Mouse (Mus musculus): ENCODE data around the gene Hoxb5. TPM values are rescaled to one million over a fixed set of nuclear protein-coding genes. Genes with fewer than 3 reads are reported as not detected.

Hoxb5 gene
- polyA plus RNA-seq, 1 experiment from 2014 or later = 0.67 TPM

GRCm38 (mm10) chr11:96260310-96260970, 42.7 kb upstream of the Hoxb5 start:
- no peak overlapping the region for H3K4me3 ChIP-seq (ENCODE audit: low read depth, low read length)
- no peaks in the 10 kb centered on the region for H3K9me3 ChIP-seq (replicated peaks; ENCODE audit: control insufficient read depth, low read length)
- no peaks in the 10 kb centered on the region for H3K36me3 ChIP-seq (replicated peaks; ENCODE audit: control insufficient read depth, insufficient read depth, low read depth, low read length)
- H3K9ac ChIP-seq (replicated peaks; ENCODE audit: low read length) = no peak overlapping the region
- ATAC-seq (replicated peaks; ENCODE audit: insufficient number of reproducible peaks, low FRiP score, low TSS enrichment, low read depth) (no peak), DNase-seq (ENCODE audit: low spot score) (peak; percentile 10)
- H3K4me2 ChIP-seq (ENCODE audit: low read depth, low read length) = no peak overlapping the region
- under 1% methylated on average over 23 of the region's 23 CpGs for WGBS
- H3K27me3 ChIP-seq (ENCODE audit: control insufficient read depth, insufficient read depth, low read length) = peaks cover 99% of the 10 kb centered on the region
- no peak overlapping the region for H3K27ac ChIP-seq (replicated peaks; ENCODE audit: low read depth, low read length)
- H3K4me1 ChIP-seq (ENCODE audit: control insufficient read depth, insufficient read depth, low read length) = no peaks in the 10 kb centered on the region

GRCm38 (mm10) chr11:96261323-96261890, 41.7 kb upstream of the Hoxb5 start:
- Histone ChIP-seq H3K27me3 (ENCODE audit: control insufficient read depth, insufficient read depth, low read length) (peaks cover 99% of the 10 kb centered on the region), H3K4me2 (ENCODE audit: low read depth, low read length) (no peak overlapping the region), H3K9ac (replicated peaks; ENCODE audit: low read length) (no peak overlapping the region), H3K4me3 (ENCODE audit: low read depth, low read length) (no peak overlapping the region), H3K27ac (replicated peaks; ENCODE audit: low read depth, low read length) (no peak overlapping the region), H3K36me3 (replicated peaks; ENCODE audit: control insufficient read depth, insufficient read depth, low read depth, low read length) (no peaks in the 10 kb centered on the region), H3K4me1 (ENCODE audit: control insufficient read depth, insufficient read depth, low read length) (no peaks in the 10 kb centered on the region), H3K9me3 (replicated peaks; ENCODE audit: control insufficient read depth, low read length) (no peaks in the 10 kb centered on the region)
- DNase-seq (ENCODE audit: low spot score) (peak; percentile 79), ATAC-seq (replicated peaks; ENCODE audit: insufficient number of reproducible peaks, low FRiP score, low TSS enrichment, low read depth) (no peak)
- 2% methylated on average over 24 of the region's 24 CpGs for WGBS

- DNase-seq (ENCODE audit: low spot score) (no peak), ATAC-seq (replicated peaks; ENCODE audit: insufficient number of reproducible peaks, low FRiP score, low TSS enrichment, low read depth) (no peak)
- Histone ChIP-seq H3K4me1 (ENCODE audit: control insufficient read depth, insufficient read depth, low read length) (no peaks in the 10 kb centered on the region), H3K9me3 (replicated peaks; ENCODE audit: control insufficient read depth, low read length) (no peaks in the 10 kb centered on the region), H3K4me3 (ENCODE audit: low read depth, low read length) (no peak overlapping the region), H3K27ac (replicated peaks; ENCODE audit: low read depth, low read length) (no peak overlapping the region), H3K4me2 (ENCODE audit: low read depth, low read length) (no peak overlapping the region), H3K9ac (replicated peaks; ENCODE audit: low read length) (no peak overlapping the region), H3K36me3 (replicated peaks; ENCODE audit: control insufficient read depth, insufficient read depth, low read depth, low read length) (no peaks in the 10 kb centered on the region), H3K27me3 (ENCODE audit: control insufficient read depth, insufficient read depth, low read length) (peaks cover 99% of the 10 kb centered on the region)
- 5% methylated on average over 6 of the region's 6 CpGs for WGBS
Measured at GRCm38 (mm10) chr11:96262262-96262830, 40.8 kb upstream of the Hoxb5 start.

DNA sequence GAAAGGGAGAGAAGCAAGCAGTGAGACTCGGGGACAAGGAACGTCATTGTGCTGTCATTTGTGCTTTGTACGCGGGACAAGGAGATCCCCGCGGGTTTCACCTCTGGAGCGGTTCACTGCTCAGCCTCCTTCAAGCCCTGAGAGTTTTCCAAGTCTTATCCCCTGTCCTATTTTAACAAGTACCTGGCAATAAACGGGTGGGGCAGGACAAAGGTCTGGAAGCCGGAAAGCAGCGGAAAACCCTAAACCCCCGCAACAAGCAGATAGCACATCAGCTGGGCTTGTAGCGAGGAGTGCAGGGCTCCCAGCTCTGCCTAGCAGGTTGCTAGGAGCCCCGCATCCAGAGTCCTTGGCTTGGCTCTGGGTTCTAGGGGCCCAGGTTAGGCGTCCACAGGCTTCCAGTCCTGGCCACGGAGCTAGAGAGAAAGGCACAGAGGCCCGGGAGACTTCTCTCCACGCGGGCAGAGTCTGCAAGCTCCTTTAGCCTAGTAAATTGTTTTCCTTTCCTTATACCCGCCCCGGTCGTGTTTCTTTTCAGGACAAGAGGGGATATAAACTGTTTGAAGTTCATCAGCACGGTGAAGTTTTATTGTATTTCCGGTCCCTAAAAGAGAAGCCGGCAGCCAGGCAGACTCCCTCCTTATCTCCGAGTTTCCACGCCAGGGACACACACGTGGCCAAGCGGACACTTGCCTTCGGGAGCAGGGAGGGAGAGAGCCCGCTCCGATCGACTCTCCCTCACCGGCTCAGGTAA, 39.3 kb upstream of the Hoxb5 start:
- Histone ChIP-seq H3K9me3 (replicated peaks; ENCODE audit: control insufficient read depth, low read length) (no peaks in the 10 kb centered on the region), H3K4me1 (ENCODE audit: control insufficient read depth, insufficient read depth, low read length) (no peaks in the 10 kb centered on the region), H3K4me2 (ENCODE audit: low read depth, low read length) (no peak overlapping the region), H3K27ac (replicated peaks; ENCODE audit: low read depth, low read length) (no peak overlapping the region), H3K27me3 (ENCODE audit: control insufficient read depth, insufficient read depth, low read length) (peaks cover 96% of the 10 kb centered on the region), H3K36me3 (replicated peaks; ENCODE audit: control insufficient read depth, insufficient read depth, low read depth, low read length) (no peaks in the 10 kb centered on the region), H3K4me3 (ENCODE audit: low read depth, low read length) (no peak overlapping the region), H3K9ac (replicated peaks; ENCODE audit: low read length) (no peak overlapping the region)
- 1% methylated on average over 33 of the region's 33 CpGs for WGBS
- no peak for ATAC-seq (replicated peaks; ENCODE audit: insufficient number of reproducible peaks, low FRiP score, low TSS enrichment, low read depth)
- DNase-seq (ENCODE audit: low spot score) = no peak

DNA sequence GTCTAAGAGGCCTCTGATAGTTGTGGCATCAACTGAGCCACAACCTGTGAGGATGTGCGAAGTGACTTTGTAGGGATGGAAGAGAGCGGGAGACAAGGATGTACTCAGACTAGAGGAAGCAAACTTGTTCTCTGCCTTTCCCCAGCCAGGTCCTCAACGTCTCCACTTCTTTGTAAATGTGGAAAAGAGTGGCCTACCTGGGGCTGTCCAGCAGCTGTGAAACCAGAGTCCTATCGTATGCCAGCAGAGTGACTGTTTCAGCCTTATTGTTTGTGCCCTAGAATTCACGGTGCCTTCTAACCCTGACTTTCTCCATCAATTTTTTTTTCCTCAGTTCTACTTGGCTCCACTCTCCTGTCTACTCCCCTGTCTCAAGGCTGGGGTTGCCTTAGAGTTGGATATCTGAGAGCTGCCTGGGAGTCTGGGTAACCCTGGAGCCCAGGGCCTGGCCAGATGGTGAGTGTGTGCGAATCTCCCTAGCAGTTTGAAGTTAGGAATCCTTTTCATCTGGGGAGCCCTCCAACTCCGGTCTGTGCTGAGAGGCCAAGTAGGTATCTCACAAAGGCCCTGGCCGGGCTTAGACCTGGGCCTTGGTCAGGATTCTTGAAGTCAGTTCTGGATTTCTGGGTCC, 38.6 kb upstream of the Hoxb5 start:
- Histone ChIP-seq H3K27me3 (ENCODE audit: control insufficient read depth, insufficient read depth, low read length) (peaks cover 96% of the 10 kb centered on the region), H3K4me2 (ENCODE audit: low read depth, low read length) (no peak overlapping the region), H3K36me3 (replicated peaks; ENCODE audit: control insufficient read depth, insufficient read depth, low read depth, low read length) (no peaks in the 10 kb centered on the region), H3K4me3 (ENCODE audit: low read depth, low read length) (no peak overlapping the region), H3K9ac (replicated peaks; ENCODE audit: low read length) (no peak overlapping the region), H3K27ac (replicated peaks; ENCODE audit: low read depth, low read length) (no peak overlapping the region), H3K9me3 (replicated peaks; ENCODE audit: control insufficient read depth, low read length) (no peaks in the 10 kb centered on the region), H3K4me1 (ENCODE audit: control insufficient read depth, insufficient read depth, low read length) (no peaks in the 10 kb centered on the region)
- ATAC-seq (replicated peaks; ENCODE audit: insufficient number of reproducible peaks, low FRiP score, low TSS enrichment, low read depth) = no peak
- DNase-seq (ENCODE audit: low spot score) = no peak
- WGBS = 1% methylated on average over 8 of the region's 8 CpGs

GRCm38 (mm10) chr11:96265954-96266353, 37.2 kb upstream of the Hoxb5 start:
- DNase-seq (ENCODE audit: low spot score) = no peak
- Histone ChIP-seq H3K9ac (replicated peaks; ENCODE audit: low read length) (no peak overlapping the region), H3K4me1 (ENCODE audit: control insufficient read depth, insufficient read depth, low read length) (no peaks in the 10 kb centered on the region), H3K36me3 (replicated peaks; ENCODE audit: control insufficient read depth, insufficient read depth, low read depth, low read length) (no peaks in the 10 kb centered on the region), H3K27me3 (ENCODE audit: control insufficient read depth, insufficient read depth, low read length) (peaks cover 96% of the 10 kb centered on the region), H3K4me3 (ENCODE audit: low read depth, low read length) (no peak overlapping the region), H3K9me3 (replicated peaks; ENCODE audit: control insufficient read depth, low read length) (no peaks in the 10 kb centered on the region), H3K4me2 (ENCODE audit: low read depth, low read length) (no peak overlapping the region), H3K27ac (replicated peaks; ENCODE audit: low read depth, low read length) (no peak overlapping the region)
- ATAC-seq (replicated peaks; ENCODE audit: insufficient number of reproducible peaks, low FRiP score, low TSS enrichment, low read depth) = no peak
- WGBS = under 1% methylated on average over 7 of the region's 7 CpGs

- 9% methylated on average over 7 of the region's 7 CpGs for WGBS
- Histone ChIP-seq H3K4me3 (ENCODE audit: low read depth, low read length) (no peak overlapping the region), H3K27ac (replicated peaks; ENCODE audit: low read depth, low read length) (no peak overlapping the region), H3K4me2 (ENCODE audit: low read depth, low read length) (no peak overlapping the region), H3K36me3 (replicated peaks; ENCODE audit: control insufficient read depth, insufficient read depth, low read depth, low read length) (no peaks in the 10 kb centered on the region), H3K9me3 (replicated peaks; ENCODE audit: control insufficient read depth, low read length) (no peaks in the 10 kb centered on the region), H3K27me3 (ENCODE audit: control insufficient read depth, insufficient read depth, low read length) (peaks cover 96% of the 10 kb centered on the region), H3K4me1 (ENCODE audit: control insufficient read depth, insufficient read depth, low read length) (peaks cover 2% of the 10 kb centered on the region; the same call in 1 of the 2 replicates), H3K9ac (replicated peaks; ENCODE audit: low read length) (no peak overlapping the region)
- no peak for ATAC-seq (replicated peaks; ENCODE audit: insufficient number of reproducible peaks, low FRiP score, low TSS enrichment, low read depth)
- no peak for DNase-seq (ENCODE audit: low spot score)
Measured at GRCm38 (mm10) chr11:96267021-96267920, 35.9 kb upstream of the Hoxb5 start.

Data from embryonic facial prominence, embryonic 11.5 days (tissue).